Mouse (Mus musculus) heart, adult 2 months (tissue): Measurements from ENCODE around the gene Lamtor5.

Source experiments
- CTCF ChIP-seq: fragments of 200-600 bp; IDR thresholded peaks from 2 replicates; pipeline ENCODE4 v1.8.1; 2022; ENCODE audit warnings: antibody characterized with exemption, mild to moderate bottlenecking, moderate library complexity
- EP300 ChIP-seq: fragments of 200-500 bp; IDR thresholded peaks from 2 replicates; pipeline ENCODE4 v1.6.1; 2011; ENCODE audit warnings: low read depth, low read length, control low read depth; ENCODE audit not compliant: insufficient read depth

GRCm38 (mm10) chr3:107238471-107238980, 40.1 kb upstream of the Lamtor5 start:
- TF ChIP-seq CTCF (no peak), EP300 (no peak)
